Mouse (Mus musculus) gastrocnemius, adult 2 months (tissue): ENCODE results near the gene Cypt3. TPM values are rescaled to one million over a fixed set of nuclear protein-coding genes. Genes with fewer than 3 reads are reported as not detected.

Experiments used
- DNase-seq: peaks from one replicate; pipeline ENCODE4 v3.0.0; 2022
- H3K27ac ChIP-seq: fragments of 200-600 bp; 2 replicates; pipeline ENCODE4 v1.8.1; 2022; ENCODE audit warnings: mild to moderate bottlenecking
- H3K4me3 ChIP-seq: fragments of 200-600 bp; 2 replicates; pipeline ENCODE4 v1.8.1; 2022; ENCODE audit warnings: mild to moderate bottlenecking, moderate library complexity
- CTCF ChIP-seq: fragments of 200-600 bp; IDR thresholded peaks from 2 replicates; pipeline ENCODE4 v1.8.1; 2022; ENCODE audit warnings: antibody characterized with exemption, mild to moderate bottlenecking, moderate library complexity
- intact Hi-C: fragments of 180-260 bp; cut with DNase I; formaldehyde crosslinking; loops from one replicate; pipeline ENCODE4 v1.15.1; 2025
- long read RNA-seq, 2 experiments: library from polyadenylated mRNA; stranded (forward); transcript quantifications; one replicate each; pipeline ENCODE4 v2.0.0; 2021
- total RNA-seq, 2 experiments: library from RNA; stranded (reverse); gene quantifications; 2 replicates each; pipeline ENCODE4 v1.2.3; 2021

Gene Cypt3
- not detected for total RNA-seq
- long read RNA-seq, experiment 1, result 0 reads
- long read RNA-seq, experiment 2, result 0 reads

DNA sequence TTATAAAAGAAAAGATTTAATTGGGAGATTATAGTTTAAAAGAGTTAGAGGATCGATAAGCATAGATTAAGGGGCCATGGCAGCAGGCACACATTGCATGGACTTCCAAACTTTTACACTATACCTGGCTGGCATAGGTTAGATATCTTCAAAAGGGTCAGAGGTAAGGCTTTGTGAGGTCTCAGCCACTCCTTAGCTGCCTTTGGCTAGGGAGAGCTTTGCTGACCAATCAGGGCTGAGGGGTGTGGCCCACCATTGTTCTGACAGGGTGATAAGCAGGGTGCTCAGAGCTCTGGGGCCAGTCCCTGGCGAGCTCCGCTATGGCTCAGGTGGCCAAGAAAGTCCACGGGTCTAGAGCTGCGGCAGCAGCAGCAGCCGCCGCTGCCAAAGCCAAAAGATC lies at the start of gene Cypt3:
Gene Cypt3, plus strand, starts transcription at position 301 of the 400 bp plus-strand sequence.
- TF ChIP-seq CTCF, result no peak
- Histone ChIP-seq H3K4me3 (no peak within 1 kb of the TSS), H3K27ac (no peak within 1 kb of the TSS)
- intact Hi-C loops, result no loop called here
- DNase-seq, result no peak

DNA sequence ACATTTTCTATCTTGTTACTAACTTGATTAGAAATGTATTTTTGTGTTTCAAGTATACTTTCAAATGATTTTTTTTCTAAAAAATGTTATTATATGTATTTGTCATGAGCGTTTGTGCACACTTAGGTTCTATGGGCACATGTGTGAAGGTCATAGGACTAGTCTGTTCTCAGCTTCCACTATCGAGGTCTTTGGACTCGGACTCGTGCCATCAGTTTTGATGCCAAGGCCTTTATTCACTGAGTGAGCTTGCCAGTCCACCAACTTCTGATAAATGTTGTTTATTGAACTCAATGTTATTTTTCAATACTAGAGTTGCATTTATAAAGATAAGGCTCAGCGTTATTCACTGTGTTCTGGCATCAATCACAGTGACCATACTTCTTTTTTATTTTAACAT lies 42.9 kb upstream of the Cypt3 start:
- DNase-seq, result no peak
- no peak overlapping the region for H3K4me3 ChIP-seq
- no peak overlapping the region for H3K27ac ChIP-seq
- intact Hi-C loops, result no loop called here
- no peak for TF ChIP-seq CTCF

DNA sequence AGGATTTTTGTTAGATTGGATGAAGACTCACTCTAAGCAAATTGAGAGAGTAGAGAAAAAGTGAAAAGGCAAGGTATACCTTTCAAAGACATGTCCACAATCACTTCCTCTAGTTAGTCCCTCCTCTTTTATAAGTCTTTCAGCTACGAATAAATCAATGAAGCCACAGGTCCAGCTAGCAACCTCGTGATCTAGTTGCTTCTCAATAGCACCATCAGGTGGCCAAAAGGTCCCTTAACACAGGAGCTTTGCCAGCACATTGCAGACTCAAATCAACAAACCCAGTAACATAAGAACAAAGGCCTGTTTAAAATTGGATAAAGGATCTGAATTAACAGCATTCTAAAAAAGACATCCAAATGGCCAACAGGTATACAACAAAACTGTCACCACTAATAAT lies 30.0 kb upstream of the Cypt3 start:
- no peak overlapping the region for H3K4me3 ChIP-seq
- peak; percentile 49 for TF ChIP-seq CTCF
- intact Hi-C loops, result no loop called here
- H3K27ac ChIP-seq, result no peak overlapping the region
- peak; percentile 10 for DNase-seq

DNA sequence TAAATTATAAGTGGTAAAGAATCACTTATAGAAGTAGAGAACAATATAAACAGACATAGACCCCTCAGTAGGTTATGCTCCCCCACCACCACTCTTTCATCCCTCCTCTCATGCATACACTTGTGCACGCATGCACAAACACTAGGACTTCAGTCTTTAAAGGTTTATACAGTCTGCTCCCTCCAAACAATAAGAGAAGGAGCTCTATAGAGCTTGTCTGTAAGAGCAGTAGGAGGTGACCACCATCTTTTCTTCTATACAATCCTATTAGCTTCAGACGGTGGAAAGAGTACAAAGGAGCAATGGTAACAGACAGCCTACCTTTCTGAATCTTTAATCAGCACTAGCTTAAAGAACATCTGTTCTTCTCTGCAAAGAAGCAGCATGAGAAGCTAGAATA lies 1.8 kb upstream of the Cypt3 start:
- TF ChIP-seq CTCF, result no peak
- intact Hi-C loops, result no loop called here
- H3K4me3 ChIP-seq, result no peak overlapping the region
- no peak overlapping the region for H3K27ac ChIP-seq
- no peak for DNase-seq

DNA sequence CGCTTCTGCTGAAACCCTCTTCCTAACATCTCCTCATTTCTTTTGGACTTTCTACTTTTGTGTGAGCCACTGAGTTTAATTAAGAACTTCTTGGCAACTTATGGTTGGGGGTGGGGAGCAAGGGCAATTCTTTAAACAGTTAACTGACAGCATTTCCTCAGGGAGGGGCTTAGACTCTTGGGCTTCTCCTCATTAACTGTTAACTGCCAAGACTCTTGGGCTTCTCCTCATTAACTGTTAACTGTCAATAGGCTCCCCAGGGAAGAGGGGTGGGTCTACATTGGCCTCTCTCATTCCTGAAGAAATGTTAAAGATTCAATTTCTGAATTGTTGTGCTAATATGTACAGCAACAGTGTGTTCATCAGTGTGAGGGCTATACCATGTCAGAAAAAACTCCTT lies 6.3 kb downstream of the Cypt3 start:
- Histone ChIP-seq H3K4me3 (no peak overlapping the region), H3K27ac (no peak overlapping the region)
- TF ChIP-seq CTCF, result no peak
- intact Hi-C loops, result no loop called here
- no peak for DNase-seq

DNA sequence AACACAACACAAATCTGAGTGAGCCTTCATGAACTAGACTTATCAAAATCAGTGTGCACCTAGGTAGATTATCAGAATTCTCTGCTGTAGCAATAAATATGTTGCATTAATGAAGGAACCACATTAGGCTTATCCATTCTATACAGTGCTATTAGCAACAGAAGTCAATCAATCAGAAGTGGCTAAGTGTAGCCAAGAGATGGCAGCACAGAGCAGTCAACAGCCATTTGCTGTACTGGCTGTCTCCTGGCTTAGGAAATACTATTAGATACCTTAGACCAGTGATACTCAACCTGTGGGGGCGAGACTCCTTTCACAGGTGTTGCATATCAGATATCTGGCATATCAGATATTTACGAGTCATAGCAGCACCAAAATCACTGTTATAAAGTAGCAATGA lies 41.2 kb downstream of the Cypt3 start:
- no peak overlapping the region for H3K4me3 ChIP-seq
- intact Hi-C loops, result no loop called here
- TF ChIP-seq CTCF, result peak; percentile 11; the same call in 1 of the 2 replicates
- DNase-seq, result no peak
- H3K27ac ChIP-seq, result no peak overlapping the region

Other genes starting within 250 kb of the Cypt3 start
- 10 to 100 TPM; 18.8 to 19.5 TPM for gene Ubqln2, start 60.4 kb upstream of the Cypt3 start, total RNA-seq
- 1 to 10 TPM; 1.3 to 1.8 TPM for gene Kctd12b, start 137.8 kb downstream of the Cypt3 start, total RNA-seq
- 10 to 100 TPM; 20.4 to 24.4 TPM for gene Nbdy, start 165.0 kb downstream of the Cypt3 start, total RNA-seq